Comparison of ENCODE assay signal across 9 mouse cellular contexts in genomic region chr8:110630571-110631071, GRCm38 (mm10). TPM values are rescaled to one million over a fixed set of nuclear protein-coding genes. Genes with fewer than 3 reads are reported as not detected.
DNase-seq lines count a peak whose midpoint lies in the region; ATAC-seq lines count a peak whose summit lies in the region.
"Had no signal": no experiment of that assay in that cellular context is flagged by ENCODE, and none has a peak within 500 bp of the region (broad histone marks: within the 10 kb centered on the region; RNA-seq: fewer than 3 reads in every experiment).

No protein-coding gene starts in this region.

- H3K27ac ChIP-seq in heart, embryonic 10.5 days = no peak overlapping the region
- H3K27ac ChIP-seq in intestine, embryonic 15.5 days = peak overlapping the region; percentile 77
- H3K27ac ChIP-seq in limb, embryonic 15.5 days = peak overlapping the region; percentile 91
- peak overlapping the region; percentile 85 for H3K27ac ChIP-seq in stomach, embryonic 14.5 days (ENCODE audit: low read length)
- H3K27ac ChIP-seq in forebrain, embryonic 11.5 days (ENCODE audit: low read depth, low read length) = no peak overlapping the region

- no peak overlapping the region for H3K4me3 ChIP-seq in heart, embryonic 10.5 days
- H3K4me3 ChIP-seq in intestine, embryonic 15.5 days (replicated peaks) = 0 out of 2 replicates have a peak overlapping the region, but pooled peaks have one; percentile 10
- peak overlapping the region; percentile 26 for H3K4me3 ChIP-seq in limb, embryonic 15.5 days
- H3K4me3 ChIP-seq in stomach, embryonic 14.5 days (ENCODE audit: low read depth, low read length) = 0 out of 2 replicates have a peak overlapping the region, but pooled peaks have one; percentile 9
- H3K4me3 ChIP-seq in forebrain, embryonic 11.5 days (ENCODE audit: low read depth, low read length) = no peak overlapping the region

- peaks cover 40% of the 10 kb centered on the region for H3K36me3 ChIP-seq in heart, embryonic 10.5 days
- H3K36me3 ChIP-seq in intestine, embryonic 15.5 days = peaks cover 20% of the 10 kb centered on the region
- H3K36me3 ChIP-seq in limb, embryonic 15.5 days = peaks cover 35% of the 10 kb centered on the region
- peaks cover 9% of the 10 kb centered on the region for H3K36me3 ChIP-seq in stomach, embryonic 14.5 days (ENCODE audit: control insufficient read depth, insufficient read depth, low read length)
- H3K36me3 ChIP-seq in forebrain, embryonic 11.5 days (ENCODE audit: control insufficient read depth, insufficient read depth, low read length) = no peaks in the 10 kb centered on the region; the same call in 1 of the 2 replicates

- no peaks in the 10 kb centered on the region for H3K27me3 ChIP-seq in heart, embryonic 10.5 days (ENCODE audit: insufficient read depth, poor library complexity, severe bottlenecking)
- no peaks in the 10 kb centered on the region for H3K27me3 ChIP-seq in intestine, embryonic 15.5 days (replicated peaks)
- H3K27me3 ChIP-seq in limb, embryonic 15.5 days = no peaks in the 10 kb centered on the region
- H3K27me3 ChIP-seq in stomach, embryonic 14.5 days (ENCODE audit: control insufficient read depth, insufficient read depth, low read length) = no peaks in the 10 kb centered on the region
- no peaks in the 10 kb centered on the region for H3K27me3 ChIP-seq in forebrain, embryonic 11.5 days (ENCODE audit: control insufficient read depth, insufficient read depth, low read length)

- peak; percentile 87 for ATAC-seq in intestine, embryonic 15.5 days
- peak; percentile 89 for ATAC-seq in limb, embryonic 15.5 days (ENCODE audit: insufficient number of reproducible peaks, low FRiP score, low TSS enrichment, low read depth)
- peak; percentile 85 for ATAC-seq in stomach, embryonic 14.5 days (ENCODE audit: insufficient number of reproducible peaks, insufficient read depth, low FRiP score, low read depth)
- no peak for ATAC-seq in forebrain, embryonic 11.5 days (replicated peaks; ENCODE audit: low FRiP score)

- WGBS in heart, embryonic 10.5 days = 86% methylated on average over 8 of the region's 8 CpGs
- WGBS in intestine, embryonic 15.5 days = 58% methylated on average over 8 of the region's 8 CpGs
- 42% methylated on average over 8 of the region's 8 CpGs for WGBS in limb, embryonic 15.5 days
- 54% methylated on average over 8 of the region's 8 CpGs for WGBS in stomach, embryonic 14.5 days
- WGBS in forebrain, embryonic 11.5 days = 91% methylated on average over 8 of the region's 8 CpGs

- H3K4me1 ChIP-seq in heart, embryonic 10.5 days = 0 out of 2 replicates have a peak, but pooled peaks cover 3% of the 10 kb centered on the region
- H3K4me1 ChIP-seq in intestine, embryonic 15.5 days (replicated peaks) = peaks cover 12% of the 10 kb centered on the region; the same call in 1 of the 2 replicates
- H3K4me1 ChIP-seq in limb, embryonic 15.5 days = peaks cover 20% of the 10 kb centered on the region
- no peaks in the 10 kb centered on the region; the same call in 1 of the 2 replicates for H3K4me1 ChIP-seq in stomach, embryonic 14.5 days (ENCODE audit: control insufficient read depth, insufficient read depth, low read length)
- H3K4me1 ChIP-seq in forebrain, embryonic 11.5 days (replicated peaks; ENCODE audit: control insufficient read depth, insufficient read depth, low read length) = no peaks in the 10 kb centered on the region

- peak; percentile 60 to 79 for DNase-seq in heart, adult 18-20 months
- DNase-seq in heart, embryonic 10.5 days (ENCODE audit: low spot score) = no peak
- peak; percentile 74 for DNase-seq in MN1 (ENCODE audit: low spot score)
- peak; percentile 54 to 64 for DNase-seq in frontal cortex, postnatal 10 days (ENCODE audit: low spot score in 2 of 2)
- DNase-seq in forebrain, embryonic 11.5 days (ENCODE audit: low spot score) = no peak

- no peak overlapping the region for H3K9ac ChIP-seq in intestine, embryonic 15.5 days
- no peak overlapping the region for H3K9ac ChIP-seq in limb, embryonic 15.5 days
- no peak overlapping the region for H3K9ac ChIP-seq in stomach, embryonic 14.5 days (replicated peaks; ENCODE audit: low read depth, low read length)
- no peak overlapping the region for H3K9ac ChIP-seq in forebrain, embryonic 11.5 days (ENCODE audit: low read length)

- H3K4me2 ChIP-seq in intestine, embryonic 15.5 days (replicated peaks) = peak overlapping the region; percentile 39
- peak overlapping the region; percentile 39 for H3K4me2 ChIP-seq in limb, embryonic 15.5 days
- peak overlapping the region; percentile 16; the same call in 1 of the 2 replicates for H3K4me2 ChIP-seq in stomach, embryonic 14.5 days (replicated peaks; ENCODE audit: low read depth, low read length)
- H3K4me2 ChIP-seq in forebrain, embryonic 11.5 days (ENCODE audit: low read depth, low read length, severe bottlenecking) = no peak overlapping the region

- H3K9me3 ChIP-seq in heart, embryonic 10.5 days = no peaks in the 10 kb centered on the region
- no peaks in the 10 kb centered on the region for H3K9me3 ChIP-seq in intestine, embryonic 15.5 days
- no peaks in the 10 kb centered on the region for H3K9me3 ChIP-seq in limb, embryonic 15.5 days
- H3K9me3 ChIP-seq in stomach, embryonic 14.5 days (ENCODE audit: control insufficient read depth, low read depth, low read length) = no peaks in the 10 kb centered on the region
- no peaks in the 10 kb centered on the region for H3K9me3 ChIP-seq in forebrain, embryonic 11.5 days (ENCODE audit: control insufficient read depth, low read length)
- H3K9me3 ChIP-seq: G1E had no signal

RNA-seq across cellular contexts. Expression of gene Vac14, which starts 12.2 kb away (rescaled TPM):
- total RNA-seq in heart, adult 18-20 months (2021) = 10 to 100 TPM; 15.8 to 16.1 TPM
- 25.3 and 31.8 TPM in 2 replicates for polyA plus RNA-seq in heart, embryonic 10.5 days (2016; fragmentation: Nextera tagmentation; extraction: Ambion mirVana)
- 22.4 and 23.1 TPM in 2 replicates for polyA plus RNA-seq in intestine, embryonic 15.5 days (2015; fragmentation: Nextera tagmentation; extraction: Ambion mirVana)
- polyA plus RNA-seq in limb, embryonic 15.5 days (2015; fragmentation: Nextera tagmentation; extraction: Ambion mirVana) = 13.1 and 14.2 TPM in 2 replicates
- 18.7 and 20.9 TPM in 2 replicates for polyA plus RNA-seq in stomach, embryonic 14.5 days (2014; fragmentation: Nextera tagmentation; extraction: Ambion mirVana)
- 31.8 and 37.3 TPM in 2 replicates for polyA plus RNA-seq in forebrain, embryonic 11.5 days (2014; fragmentation: Nextera tagmentation; extraction: Ambion mirVana)

Comparison
In these comparisons a context has a peak if more than half of its experiments do, and no peak if none do; other contexts are left out.
1. DNase-seq: peak in heart, adult 18-20 months (2 of 2), MN1 (single experiment) and frontal cortex, postnatal 10 days (2 of 2); none in heart, embryonic 10.5 days (single experiment) and forebrain, embryonic 11.5 days (single experiment).
2. H3K27ac ChIP-seq: peak in intestine, embryonic 15.5 days (single experiment), limb, embryonic 15.5 days (single experiment) and stomach, embryonic 14.5 days (single experiment); none in heart, embryonic 10.5 days (single experiment) and forebrain, embryonic 11.5 days (single experiment).
3. H3K4me3 ChIP-seq: peak in intestine, embryonic 15.5 days (single experiment), limb, embryonic 15.5 days (single experiment) and stomach, embryonic 14.5 days (single experiment); none in heart, embryonic 10.5 days (single experiment) and forebrain, embryonic 11.5 days (single experiment).